Mouse (Mus musculus) kidney, embryonic 14.5 days (tissue): ENCODE data around the gene Gmnn. TPM values are rescaled to one million over a fixed set of nuclear protein-coding genes. Genes with fewer than 3 reads are reported as not detected.

Experiments
- ATAC-seq: fragments of 200-750 bp; cut with Nextera tagmentation; 2 replicates; pipeline ENCODE4 v1.8.0; 2017; ENCODE audit warnings: moderate number of reproducible peaks, mild to moderate bottlenecking, moderate TSS enrichment, moderate library complexity; ENCODE audit not compliant: low FRiP score, low TSS enrichment
- H3K27ac ChIP-seq: fragments of 300-500 bp; sonication (generic); 2 replicates; pipeline ENCODE4 v1.5.1; 2014; ENCODE audit warnings: low read depth, mild to moderate bottlenecking, low read length, moderate library complexity, mixed read lengths
- H3K27me3 ChIP-seq: fragments of 300-500 bp; sonication (generic); 2 replicates; pipeline ENCODE4 v1.6.1; 2014; ENCODE audit warnings: mild to moderate bottlenecking, low read length; ENCODE audit not compliant: control insufficient read depth, insufficient read depth
- H3K36me3 ChIP-seq: fragments of 300-500 bp; sonication (generic); 2 replicates; pipeline ENCODE4 v1.6.1; 2014; ENCODE audit warnings: low read length, mixed read lengths; ENCODE audit not compliant: control insufficient read depth, insufficient read depth
- H3K4me1 ChIP-seq: fragments of 300-500 bp; sonication (generic); 2 replicates; pipeline ENCODE4 v1.6.1; 2014; ENCODE audit warnings: low read length, mixed read lengths; ENCODE audit not compliant: control insufficient read depth, insufficient read depth
- H3K4me2 ChIP-seq: fragments of 300-500 bp; sonication (generic); replicated peaks from 2 replicates; pipeline ENCODE4 v1.6.1; 2014; ENCODE audit warnings: low read depth, mild to moderate bottlenecking, low read length
- H3K4me3 ChIP-seq: fragments of 300-500 bp; sonication (generic); 2 replicates; pipeline ENCODE4 v1.5.1; 2014; ENCODE audit warnings: mild to moderate bottlenecking, low read length
- H3K9ac ChIP-seq: fragments of 300-500 bp; sonication (generic); 2 replicates; pipeline ENCODE4 v1.6.1; 2014; ENCODE audit warnings: low read depth, mild to moderate bottlenecking, low read length, moderate library complexity
- H3K9me3 ChIP-seq: fragments of 300-500 bp; sonication (generic); 2 replicates; pipeline ENCODE4 v1.6.1; 2016; ENCODE audit warnings: low read length; ENCODE audit not compliant: control insufficient read depth
- WGBS: fragments of 180-500 bp; shearing (Covaris S2); extraction: QIAGEN DNeasy Blood & Tissue Kit; methylation state at CpG from one replicate; pipeline ENCODE4 v1.1.7; 2014; 5-methylcytosine and 5-hydroxymethylcytosine counted together
- polyA plus RNA-seq: library from polyadenylated mRNA; unstranded; fragments of >200 nt; fragmentation: Nextera tagmentation; extraction: Ambion mirVana; gene quantifications from 2 replicates; pipeline ENCODE4 v1.2.1, GENCODE M21; 2014

Gene Gmnn
- polyA plus RNA-seq, 1 experiment from 2014 or later: 134 TPM

DNA sequence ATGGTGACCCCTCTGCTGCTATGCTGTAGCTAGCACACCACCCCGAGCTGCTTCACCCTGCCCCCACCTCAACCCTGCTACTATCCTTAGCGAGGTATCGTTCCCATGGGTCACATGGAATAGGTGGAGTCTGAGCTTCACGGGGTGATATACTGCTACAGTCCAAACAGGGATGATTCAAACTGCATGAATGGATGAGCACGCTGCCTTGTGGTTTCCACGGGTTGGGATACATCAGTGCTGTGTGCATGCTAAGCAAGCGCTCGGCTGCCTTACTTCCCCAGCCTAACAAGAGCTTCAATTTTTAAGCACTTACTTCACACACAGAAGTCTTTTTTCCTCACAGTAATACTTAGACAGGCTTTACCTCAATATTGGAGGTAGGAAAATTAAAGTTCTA is 10.9 kb downstream of the Gmnn start:
- H3K36me3 ChIP-seq: peaks cover 50% of the 10 kb centered on the region
- no peak overlapping the region for H3K27ac ChIP-seq
- no peak overlapping the region for H3K4me3 ChIP-seq
- no peak overlapping the region for H3K4me2 ChIP-seq
- H3K27me3 ChIP-seq: no peaks in the 10 kb centered on the region
- WGBS: 89% methylated on average over 8 of the region's 8 CpGs
- H3K4me1 ChIP-seq: no peaks in the 10 kb centered on the region
- H3K9ac ChIP-seq: no peak overlapping the region
- no peak for ATAC-seq
- H3K9me3 ChIP-seq: no peaks in the 10 kb centered on the region

DNA sequence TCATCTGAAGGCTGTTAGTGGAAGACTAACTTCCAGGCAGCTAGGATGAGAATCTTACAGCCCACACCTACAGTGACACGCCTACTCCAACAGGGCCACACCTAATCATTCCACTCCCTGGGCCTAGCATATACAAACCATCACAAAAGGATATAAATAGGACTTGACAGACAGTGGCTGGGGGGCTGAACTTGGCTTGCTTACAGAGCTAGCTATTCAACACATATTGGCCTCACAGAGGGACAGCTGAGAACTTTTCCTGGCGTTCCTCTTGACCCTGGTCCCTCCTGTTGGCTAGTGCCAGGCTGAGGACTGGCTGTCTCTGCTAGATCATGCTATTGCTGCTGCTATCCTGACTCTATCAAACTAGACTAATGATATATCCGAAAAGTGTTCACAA is 13.9 kb downstream of the Gmnn start:
- Histone ChIP-seq H3K4me3 (no peak overlapping the region), H3K27ac (no peak overlapping the region), H3K9ac (no peak overlapping the region), H3K9me3 (no peaks in the 10 kb centered on the region), H3K27me3 (no peaks in the 10 kb centered on the region), H3K4me2 (no peak overlapping the region), H3K36me3 (peaks cover 30% of the 10 kb centered on the region), H3K4me1 (no peaks in the 10 kb centered on the region)
- no peak for ATAC-seq
- 85% methylated on average over 3 of the region's 3 CpGs for WGBS

DNA sequence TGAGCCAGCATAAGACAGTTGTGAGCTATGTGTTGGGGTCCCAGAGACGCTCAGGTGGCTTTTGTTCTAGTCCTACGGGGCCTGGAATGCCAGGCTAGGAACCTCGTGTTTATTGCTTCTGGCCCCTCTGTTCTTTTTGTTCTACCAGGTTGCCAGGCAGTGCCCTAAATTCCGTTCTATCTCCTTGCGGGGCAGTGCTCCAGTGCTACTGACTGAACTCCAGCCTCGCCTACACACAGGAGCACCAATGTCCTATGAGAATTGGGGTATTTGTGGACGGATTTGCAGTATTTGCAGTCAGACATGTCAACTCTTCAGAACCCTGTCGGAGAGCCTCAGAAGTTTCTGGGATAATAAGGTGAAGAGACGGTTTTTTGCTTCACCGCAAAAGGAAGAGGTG is 20.7 kb downstream of the Gmnn start, which contains the start of gene Armh2:
Gene Armh2, plus strand, starts transcription at position 205 of the 400 bp plus-strand sequence.
- Histone ChIP-seq H3K4me3 (no peak within 1 kb of the TSS), H3K4me2 (no peak within 1 kb of the TSS), H3K27ac (no peak within 1 kb of the TSS), H3K9me3 (no peaks in the 10 kb centered on the region), H3K36me3 (no peaks in the 10 kb centered on the region), H3K4me1 (no peaks in the 10 kb centered on the region), H3K27me3 (no peaks in the 10 kb centered on the region), H3K9ac (no peak within 1 kb of the TSS)
- WGBS: 88% methylated on average over 10 of the region's 10 CpGs
- no peak for ATAC-seq

GRCm38 (mm10) chr13:24735608-24736131 is 26.1 kb downstream of the Gmnn start:
- ATAC-seq: no peak

GRCm38 (mm10) chr13:24734502-24734901 is 27.2 kb downstream of the Gmnn start:
- Histone ChIP-seq H3K4me1 (no peaks in the 10 kb centered on the region), H3K4me2 (no peak overlapping the region), H3K27me3 (no peaks in the 10 kb centered on the region), H3K27ac (no peak overlapping the region), H3K9me3 (no peaks in the 10 kb centered on the region), H3K36me3 (no peaks in the 10 kb centered on the region), H3K9ac (no peak overlapping the region), H3K4me3 (no peak overlapping the region)
- no peak for ATAC-seq
- 89% methylated on average over 5 of the region's 5 CpGs for WGBS

More at GRCm38 (mm10) chr13:24735608-24736131, 26.1 kb downstream of the Gmnn start:
- H3K36me3 ChIP-seq: no peaks in the 10 kb centered on the region
- H3K9ac ChIP-seq: no peak overlapping the region
- H3K4me2 ChIP-seq: no peak overlapping the region
- no peaks in the 10 kb centered on the region for H3K9me3 ChIP-seq
- no peaks in the 10 kb centered on the region for H3K27me3 ChIP-seq
- H3K27ac ChIP-seq: no peak overlapping the region
- H3K4me3 ChIP-seq: no peak overlapping the region
- WGBS: 75% methylated on average over 6 of the region's 6 CpGs
- no peaks in the 10 kb centered on the region for H3K4me1 ChIP-seq

- Histone ChIP-seq H3K4me3 (no peak overlapping the region), H3K4me1 (0 out of 2 replicates have a peak, but pooled peaks cover 4% of the 10 kb centered on the region), H3K4me2 (no peak overlapping the region), H3K27me3 (no peaks in the 10 kb centered on the region), H3K36me3 (no peaks in the 10 kb centered on the region), H3K9ac (no peak overlapping the region), H3K9me3 (no peaks in the 10 kb centered on the region), H3K27ac (no peak overlapping the region)
- ATAC-seq: no peak
- 90% methylated on average over 5 of the region's 5 CpGs for WGBS
These were observed 32.6 kb downstream of the Gmnn start for GRCm38 (mm10) chr13:24729128-24729527.

DNA sequence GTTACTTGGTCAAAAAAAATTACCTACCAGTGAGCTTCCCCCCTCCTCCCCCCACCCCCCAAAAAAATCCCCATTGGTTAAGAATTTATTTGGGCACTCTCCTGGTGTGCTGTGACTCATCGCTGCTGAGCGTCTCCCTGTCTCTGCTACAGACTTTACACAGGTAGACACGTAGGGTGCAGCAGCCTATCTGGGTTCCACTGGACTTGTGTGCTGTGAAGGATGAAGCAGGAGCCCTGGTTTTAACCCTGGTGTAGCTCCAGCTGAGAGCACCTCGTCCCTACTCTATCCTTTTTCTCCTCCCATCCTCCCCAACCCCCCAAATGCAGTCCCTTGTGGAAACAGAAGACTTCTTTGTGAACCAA is 37.3 kb downstream of the Gmnn start:
- H3K9ac ChIP-seq: no peak overlapping the region
- H3K27ac ChIP-seq: no peak overlapping the region
- H3K27me3 ChIP-seq: no peaks in the 10 kb centered on the region
- H3K9me3 ChIP-seq: no peaks in the 10 kb centered on the region
- 34% methylated on average over 4 of the region's 4 CpGs for WGBS
- H3K4me2 ChIP-seq: no peak overlapping the region
- H3K4me1 ChIP-seq: peaks cover 10% of the 10 kb centered on the region; the same call in 1 of the 2 replicates
- H3K4me3 ChIP-seq: no peak overlapping the region
- H3K36me3 ChIP-seq: no peaks in the 10 kb centered on the region
- ATAC-seq: peak; percentile 58; the same call in 1 of the 2 replicates

- 35% methylated on average over 8 of the region's 8 CpGs for WGBS
- H3K27ac ChIP-seq: no peak overlapping the region
These were observed 37.9 kb downstream of the Gmnn start for GRCm38 (mm10) chr13:24723699-24724394.

GRCm38 (mm10) chr13:24721502-24721901 is 40.2 kb downstream of the Gmnn start:
- 74% methylated on average over 10 of the region's 10 CpGs for WGBS
- H3K4me3 ChIP-seq: no peak overlapping the region
- no peaks in the 10 kb centered on the region for H3K27me3 ChIP-seq
- H3K9me3 ChIP-seq: no peaks in the 10 kb centered on the region
- H3K9ac ChIP-seq: no peak overlapping the region
- H3K27ac ChIP-seq: no peak overlapping the region
- H3K36me3 ChIP-seq: no peaks in the 10 kb centered on the region
- peaks cover 10% of the 10 kb centered on the region; the same call in 1 of the 2 replicates for H3K4me1 ChIP-seq
- ATAC-seq: no peak
- no peak overlapping the region for H3K4me2 ChIP-seq

More at GRCm38 (mm10) chr13:24723699-24724394, 37.9 kb downstream of the Gmnn start:
- peak; percentile 58 for ATAC-seq
- Histone ChIP-seq H3K9me3 (no peaks in the 10 kb centered on the region), H3K36me3 (no peaks in the 10 kb centered on the region), H3K4me3 (no peak overlapping the region), H3K27me3 (no peaks in the 10 kb centered on the region), H3K9ac (no peak overlapping the region), H3K4me1 (peaks cover 10% of the 10 kb centered on the region; the same call in 1 of the 2 replicates), H3K4me2 (no peak overlapping the region)
